Mouse (Mus musculus): ENCODE data around the gene Psmd11. TPM values are rescaled to one million over a fixed set of nuclear protein-coding genes. Genes with fewer than 3 reads are reported as not detected.

Gene Psmd11
- polyA plus RNA-seq, 1 experiment from 2014 or later, result 156 TPM

- Histone ChIP-seq H3K9ac (ENCODE audit: low read depth, low read length) (no peak overlapping the region), H3K27ac (ENCODE audit: low read depth, low read length) (no peak overlapping the region), H3K4me3 (ENCODE audit: low read depth, low read length) (no peak overlapping the region), H3K36me3 (ENCODE audit: control insufficient read depth, insufficient read depth) (peaks cover 27% of the 10 kb centered on the region), H3K9me3 (ENCODE audit: control insufficient read depth) (no peaks in the 10 kb centered on the region), H3K27me3 (replicated peaks; ENCODE audit: control insufficient read depth, insufficient read depth, low read length) (peaks cover 4% of the 10 kb centered on the region; the same call in 1 of the 2 replicates), H3K4me1 (replicated peaks; ENCODE audit: control insufficient read depth, insufficient read depth, low read length) (no peaks in the 10 kb centered on the region), H3K4me2 (replicated peaks; ENCODE audit: low read depth) (no peak overlapping the region)
- ATAC-seq, result no peak
- 94% methylated on average over 11 of the region's 11 CpGs for WGBS
- no peak for TF ChIP-seq CTCF (IDR thresholded peaks at IDR 0.05; ENCODE audit: low read depth)
These were observed 46.4 kb downstream of the Psmd11 start for GRCm38 (mm10) chr11:80474846-80475245.

DNA sequence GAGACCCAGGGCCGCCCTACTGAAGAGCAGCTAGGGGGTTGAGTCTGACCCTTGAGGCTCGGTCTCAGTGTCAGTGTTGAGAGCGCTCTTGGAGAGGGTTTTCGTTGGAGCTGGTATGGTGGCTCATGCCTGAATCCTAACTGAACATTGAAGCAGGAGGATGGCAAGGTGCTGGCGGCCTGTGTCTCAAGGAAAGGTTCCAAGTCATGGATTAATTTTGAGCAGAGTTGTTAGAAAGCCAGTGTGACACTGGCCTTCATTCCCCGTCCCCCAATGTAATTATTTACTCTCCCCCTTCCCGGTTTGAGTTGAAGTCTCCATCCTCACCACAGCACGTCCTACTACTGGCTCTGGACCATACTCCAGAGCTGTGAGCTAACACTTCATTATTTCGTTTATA lies 47.1 kb downstream of the Psmd11 start:
- Histone ChIP-seq H3K27ac (ENCODE audit: low read depth, low read length) (no peak overlapping the region), H3K9ac (ENCODE audit: low read depth, low read length) (no peak overlapping the region), H3K4me1 (replicated peaks; ENCODE audit: control insufficient read depth, insufficient read depth, low read length) (no peaks in the 10 kb centered on the region), H3K4me2 (replicated peaks; ENCODE audit: low read depth) (no peak overlapping the region), H3K9me3 (ENCODE audit: control insufficient read depth) (no peaks in the 10 kb centered on the region), H3K27me3 (replicated peaks; ENCODE audit: control insufficient read depth, insufficient read depth, low read length) (peaks cover 4% of the 10 kb centered on the region; the same call in 1 of the 2 replicates), H3K36me3 (ENCODE audit: control insufficient read depth, insufficient read depth) (peaks cover 20% of the 10 kb centered on the region), H3K4me3 (ENCODE audit: low read depth, low read length) (no peak overlapping the region)
- TF ChIP-seq CTCF (IDR thresholded peaks at IDR 0.05; ENCODE audit: low read depth), result no peak
- WGBS, result 83% methylated on average over 9 of the region's 9 CpGs
- ATAC-seq, result no peak

GRCm38 (mm10) chr11:80476222-80477189 lies 48.1 kb downstream of the Psmd11 start, which contains the start of gene Cdk5r1:
Gene Cdk5r1, plus strand, starts transcription at chr11:80477023.
- H3K36me3 ChIP-seq (ENCODE audit: control insufficient read depth, insufficient read depth), result peaks cover 13% of the 10 kb centered on the region; the same call in 1 of the 2 replicates
- H3K9me3 ChIP-seq (ENCODE audit: control insufficient read depth), result no peaks in the 10 kb centered on the region
- peaks cover 4% of the 10 kb centered on the region; the same call in 1 of the 2 replicates for H3K27me3 ChIP-seq (replicated peaks; ENCODE audit: control insufficient read depth, insufficient read depth, low read length)
- no peak within 1 kb of the TSS for H3K27ac ChIP-seq (ENCODE audit: low read depth, low read length)
- TF ChIP-seq CTCF (IDR thresholded peaks at IDR 0.05; ENCODE audit: low read depth), result peak; percentile 69
- H3K4me1 ChIP-seq (replicated peaks; ENCODE audit: control insufficient read depth, insufficient read depth, low read length), result no peaks in the 10 kb centered on the region
- H3K9ac ChIP-seq (ENCODE audit: low read depth, low read length), result peak within 1 kb of the TSS; percentile 45
- H3K4me3 ChIP-seq (ENCODE audit: low read depth, low read length), result peak within 1 kb of the TSS; percentile 68
- 1% methylated on average over 77 of the region's 116 CpGs for WGBS
- peak within 1 kb of the TSS; percentile 100 for H3K4me2 ChIP-seq (replicated peaks; ENCODE audit: low read depth)
- peak; percentile 92 for ATAC-seq

GRCm38 (mm10) chr11:80477341-80478199 lies 49.2 kb downstream of the Psmd11 start:
- Histone ChIP-seq H3K9ac (ENCODE audit: low read depth, low read length) (peak overlapping the region; percentile 43), H3K36me3 (ENCODE audit: control insufficient read depth, insufficient read depth) (peaks cover 8% of the 10 kb centered on the region; the same call in 1 of the 2 replicates), H3K27ac (ENCODE audit: low read depth, low read length) (no peak overlapping the region), H3K4me3 (ENCODE audit: low read depth, low read length) (peak overlapping the region; percentile 68), H3K4me2 (replicated peaks; ENCODE audit: low read depth) (peak overlapping the region; percentile 100), H3K9me3 (ENCODE audit: control insufficient read depth) (no peaks in the 10 kb centered on the region), H3K4me1 (replicated peaks; ENCODE audit: control insufficient read depth, insufficient read depth, low read length) (no peaks in the 10 kb centered on the region), H3K27me3 (replicated peaks; ENCODE audit: control insufficient read depth, insufficient read depth, low read length) (peaks cover 4% of the 10 kb centered on the region; the same call in 1 of the 2 replicates)
- WGBS, result 18% methylated on average over 50 of the region's 55 CpGs
- no peak for ATAC-seq
- TF ChIP-seq CTCF (IDR thresholded peaks at IDR 0.05; ENCODE audit: low read depth), result peak; percentile 18; the same call in 1 of the 2 replicates

DNA sequence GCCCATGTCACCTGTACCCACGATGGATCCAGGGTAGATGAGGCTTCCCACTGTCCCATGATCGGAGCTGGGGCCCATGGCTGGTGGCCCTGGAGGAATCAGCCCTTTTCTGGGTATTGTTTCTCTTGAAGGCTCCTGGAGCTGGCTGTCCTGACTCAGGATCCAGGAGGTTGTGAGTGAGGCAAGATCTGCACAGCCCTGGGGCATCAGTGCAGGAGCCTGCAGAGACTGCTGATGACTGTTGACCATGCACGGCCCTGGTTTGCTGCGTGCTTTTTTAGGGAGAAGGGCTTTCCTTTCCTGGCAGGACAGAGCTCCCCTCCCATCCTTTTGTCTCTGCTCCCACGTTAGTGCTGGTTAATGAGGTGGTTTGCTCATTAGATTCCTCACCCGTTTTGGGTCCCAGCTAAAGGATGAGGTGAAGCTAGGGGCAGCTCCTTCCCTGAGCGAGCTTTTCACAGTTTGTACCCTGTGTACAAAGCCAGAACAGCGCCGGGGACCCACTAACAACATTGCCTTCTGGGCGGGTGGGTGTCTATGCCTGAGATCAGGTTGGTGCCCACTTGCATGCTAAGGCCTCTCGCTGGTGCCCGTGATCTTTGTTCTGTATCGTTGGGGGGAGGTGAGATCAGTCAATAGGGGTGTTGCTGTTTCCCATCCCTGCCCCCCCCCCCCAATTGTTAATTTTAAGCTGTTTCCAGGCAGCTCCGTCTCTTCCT lies 50.4 kb downstream of the Psmd11 start:
- Histone ChIP-seq H3K9ac (ENCODE audit: low read depth, low read length) (no peak overlapping the region), H3K27ac (ENCODE audit: low read depth, low read length) (no peak overlapping the region), H3K4me1 (replicated peaks; ENCODE audit: control insufficient read depth, insufficient read depth, low read length) (no peaks in the 10 kb centered on the region), H3K27me3 (replicated peaks; ENCODE audit: control insufficient read depth, insufficient read depth, low read length) (peaks cover 4% of the 10 kb centered on the region; the same call in 1 of the 2 replicates), H3K4me2 (replicated peaks; ENCODE audit: low read depth) (peak overlapping the region; percentile 100; the same call in 1 of the 2 replicates), H3K4me3 (ENCODE audit: low read depth, low read length) (no peak overlapping the region), H3K36me3 (ENCODE audit: control insufficient read depth, insufficient read depth) (peaks cover 20% of the 10 kb centered on the region), H3K9me3 (ENCODE audit: control insufficient read depth) (no peaks in the 10 kb centered on the region)
- TF ChIP-seq CTCF (IDR thresholded peaks at IDR 0.05; ENCODE audit: low read depth), result no peak
- 85% methylated on average over 14 of the region's 14 CpGs for WGBS
- no peak for ATAC-seq
